Mouse (Mus musculus) MEL (cell line): ENCODE measurements around the gene Klk14. TPM values are rescaled to one million over a fixed set of nuclear protein-coding genes. Genes with fewer than 3 reads are reported as not detected.
A peak's percentile ranks its signal among the peaks of the same experiment; 100 is the strongest.
"Not testable (repeated sequence)": the region's sequence is repeated elsewhere in the genome, so short reads cannot be mapped to it uniquely, and the experiment has no call there.

Source experiments
- DNase-seq: peaks from one replicate; pipeline ENCODE4 v3.0.0; 2011; ENCODE audit warnings: low read depth, low spot score
- H3K27ac ChIP-seq: 2 replicates; pipeline ENCODE4 v1.5.1; 2012; ENCODE audit warnings: low read depth, mild to moderate bottlenecking, control low read depth, low read length, moderate library complexity; ENCODE audit not compliant: control insufficient read depth
- H3K27me3 ChIP-seq, 2 experiments: fragments of 150-350 bp in 1 of 2; sonication (generic) in 1 of 2; 2 replicates each; pipeline ENCODE4 v1.6.1; 2012; ENCODE audit warnings: low read length in 2 of 2, mild to moderate bottlenecking in 2 of 2, improper control_type of control experiment in 1 of 2, moderate library complexity in 1 of 2; ENCODE audit not compliant: insufficient read depth in 2 of 2, control insufficient read depth in 1 of 2
- H3K36me3 ChIP-seq, 2 experiments: 2 replicates each; pipeline ENCODE4 v1.6.1; 2012 to 2014; ENCODE audit warnings: low read length in 2 of 2, improper control_type of control experiment in 1 of 2, inconsistent platforms in 1 of 2, mild to moderate bottlenecking in 1 of 2; ENCODE audit not compliant: insufficient read depth in 2 of 2, control insufficient read depth in 1 of 2
- H3K4me1 ChIP-seq, 2 experiments: fragments of 150-350 bp in 1 of 2; sonication (generic) in 1 of 2; 2 replicates each; pipeline ENCODE4 v1.6.1; 2012; ENCODE audit warnings: low read length in 2 of 2, improper control_type of control experiment in 1 of 2, mild to moderate bottlenecking in 1 of 2; ENCODE audit not compliant: insufficient read depth in 2 of 2, control insufficient read depth in 1 of 2
- H3K4me3 ChIP-seq, 2 experiments: fragments of 150-350 bp in 1 of 2; sonication (generic) in 1 of 2; 2 replicates each; pipeline ENCODE4 v1.5.1; 2012; ENCODE audit warnings: low read depth in 2 of 2, low read length in 2 of 2, mild to moderate bottlenecking in 2 of 2, moderate library complexity in 2 of 2, control low read depth in 1 of 2, improper control_type of control experiment in 1 of 2; ENCODE audit not compliant: control insufficient read depth in 1 of 2, insufficient read depth in 1 of 2
- H3K79me2 ChIP-seq: 2 replicates; pipeline ENCODE4 v1.6.1; 2012; ENCODE audit warnings: mild to moderate bottlenecking, low read length, moderate library complexity; ENCODE audit not compliant: control insufficient read depth, poor library complexity, insufficient read depth
- H3K9ac ChIP-seq: 2 replicates; pipeline ENCODE4 v1.6.1; 2012; ENCODE audit warnings: low read depth, mild to moderate bottlenecking, control low read depth, low read length, moderate library complexity; ENCODE audit not compliant: control insufficient read depth, poor library complexity, severe bottlenecking
- H3K9me3 ChIP-seq: fragments of 150-350 bp; sonication (generic); replicated peaks from 2 replicates; pipeline ENCODE4 v1.6.1; 2012; ENCODE audit warnings: mild to moderate bottlenecking, low read length, improper control_type of control experiment, moderate library complexity; ENCODE audit not compliant: insufficient read depth
- CHD2 ChIP-seq: IDR thresholded peaks from 2 replicates; pipeline ENCODE4 v1.6.1; 2011; ENCODE audit warnings: low read length, improper control_type of control experiment
- CTCF ChIP-seq, 3 experiments: IDR thresholded peaks in 2 of 3; conservative IDR thresholded peaks in 1 of 3; 2 replicates each; pipeline ENCODE4 v1.5.1; 2011 to 2012; ENCODE audit warnings: low read length in 3 of 3, low read depth in 2 of 3, mild to moderate bottlenecking in 2 of 3, improper control_type of control experiment in 1 of 3, inconsistent platforms in 1 of 3, mixed read lengths in 1 of 3, moderate library complexity in 1 of 3; ENCODE audit not compliant: control insufficient read depth in 1 of 3, insufficient read depth in 1 of 3, poor library complexity in 1 of 3, severe bottlenecking in 1 of 3
- E2F4 ChIP-seq: IDR thresholded peaks from 2 replicates; pipeline ENCODE4 v1.6.1; 2011; ENCODE audit warnings: low read depth, low read length, improper control_type of control experiment, borderline replicate concordance
- EP300 ChIP-seq, 2 experiments: IDR thresholded peaks; 2 replicates each; pipeline ENCODE4 v1.6.1; 2011; ENCODE audit warnings: improper control_type of control experiment in 2 of 2, low read length in 2 of 2, low read depth in 1 of 2, mild to moderate bottlenecking in 1 of 2
- GABPA ChIP-seq: IDR thresholded peaks from 2 replicates; pipeline ENCODE4 v1.6.1; 2012; ENCODE audit warnings: low read depth, mild to moderate bottlenecking, inconsistent platforms, low read length, improper control_type of control experiment, moderate library complexity
- MAFK ChIP-seq: IDR thresholded peaks from 2 replicates; pipeline ENCODE4 v1.6.1; 2011; ENCODE audit warnings: low read depth, mild to moderate bottlenecking, low read length, improper control_type of control experiment, borderline replicate concordance
- MAZ ChIP-seq: IDR thresholded peaks from 2 replicates; pipeline ENCODE4 v1.6.1; 2012; ENCODE audit warnings: low read depth, mild to moderate bottlenecking, inconsistent platforms, low read length, improper control_type of control experiment
- MYB ChIP-seq: IDR thresholded peaks from 2 replicates; pipeline ENCODE4 v1.6.1; 2011; ENCODE audit warnings: mild to moderate bottlenecking, low read depth, low read length, improper control_type of control experiment
- NRF1 ChIP-seq: IDR thresholded peaks from 2 replicates; pipeline ENCODE4 v1.6.1; 2014; ENCODE audit warnings: low read depth, mild to moderate bottlenecking, inconsistent platforms, low read length, improper control_type of control experiment, moderate library complexity; ENCODE audit not compliant: poor library complexity, insufficient read depth, severe bottlenecking
- POLR2AphosphoS2 ChIP-seq: IDR thresholded peaks from 2 replicates; pipeline ENCODE4 v1.6.1; 2011; ENCODE audit warnings: low read length, improper control_type of control experiment
- RCOR1 ChIP-seq: IDR thresholded peaks from 2 replicates; pipeline ENCODE4 v1.6.1; 2012; ENCODE audit warnings: low read depth, mild to moderate bottlenecking, inconsistent platforms, low read length, improper control_type of control experiment
- SMC3 ChIP-seq: IDR thresholded peaks from 2 replicates; pipeline ENCODE4 v1.6.1; 2011; ENCODE audit warnings: low read depth, low read length, improper control_type of control experiment
- TAL1 ChIP-seq: IDR thresholded peaks from 2 replicates; pipeline ENCODE4 v1.6.1; 2012; ENCODE audit warnings: mild to moderate bottlenecking, inconsistent platforms, low read length, moderate library complexity, mixed read lengths
- TCF12 ChIP-seq: IDR thresholded peaks from 2 replicates; pipeline ENCODE4 v1.6.1; 2014; ENCODE audit warnings: low read depth, mild to moderate bottlenecking, inconsistent platforms, low read length, improper control_type of control experiment, moderate library complexity
- UBTF ChIP-seq: IDR thresholded peaks from 2 replicates; pipeline ENCODE4 v1.6.1; 2012; ENCODE audit warnings: low read depth, mild to moderate bottlenecking, inconsistent platforms, low read length, improper control_type of control experiment, moderate library complexity, borderline replicate concordance; ENCODE audit not compliant: insufficient read depth
- USF1 ChIP-seq: IDR thresholded peaks from 2 replicates; pipeline ENCODE4 v1.6.1; 2014; ENCODE audit warnings: low read depth, mild to moderate bottlenecking, inconsistent platforms, low read length, improper control_type of control experiment, moderate library complexity
- USF2 ChIP-seq, 2 experiments: IDR thresholded peaks; 2 replicates each; pipeline ENCODE4 v1.6.1; 2011 to 2012; ENCODE audit warnings: improper control_type of control experiment in 2 of 2, low read length in 2 of 2, borderline replicate concordance in 1 of 2, inconsistent platforms in 1 of 2, low read depth in 1 of 2, mild to moderate bottlenecking in 1 of 2; ENCODE audit not compliant: insufficient read depth in 1 of 2
- ZC3H11A ChIP-seq: IDR thresholded peaks from 2 replicates; pipeline ENCODE4 v1.6.1; 2012; ENCODE audit warnings: low read depth, mild to moderate bottlenecking, inconsistent platforms, low read length, improper control_type of control experiment
- ZMIZ1 ChIP-seq: IDR thresholded peaks from 2 replicates; pipeline ENCODE4 v1.6.1; 2012; ENCODE audit warnings: low read depth, mild to moderate bottlenecking, inconsistent platforms, low read length, improper control_type of control experiment, moderate library complexity
- ZNF384 ChIP-seq: IDR thresholded peaks from 2 replicates; pipeline ENCODE4 v1.6.1; 2012; ENCODE audit warnings: low read depth, mild to moderate bottlenecking, inconsistent platforms, low read length, improper control_type of control experiment
- polyA plus RNA-seq, 2 experiments: library from polyadenylated mRNA; stranded (reverse) in 1 of 2; unstranded in 1 of 2; fragments of >175 nt in 1 of 2; fragments of >200 nt in 1 of 2; gene quantifications; 2 replicates each; pipeline versions ENCODE4 v1.2.1 to v1.2.4; 2012; ENCODE audit warnings: low replicate concordance in 2 of 2, low read depth in 1 of 2; ENCODE audit not compliant: insufficient read length in 2 of 2, insufficient read depth in 1 of 2, missing spikeins in 1 of 2
- total RNA-seq: library from RNA; depleted of rRNA; stranded (reverse); fragments of 300-350 nt; gene quantifications from 2 replicates; pipeline ENCODE4 v1.2.3, GENCODE M21; 2012

Gene Klk14
- total and polyA plus RNA-seq, 3 experiments: 0.13 TPM; not detected in 2

GRCm38 (mm10) chr7:43682511-43682910, 7.7 kb upstream of the Klk14 start:
- not testable (repeated sequence) for H3K36me3 ChIP-seq, H3K9ac ChIP-seq, H3K4me3 ChIP-seq, H3K4me1 ChIP-seq, H3K27ac ChIP-seq, H3K9me3 ChIP-seq, H3K79me2 ChIP-seq, H3K27me3 ChIP-seq
- TF ChIP-seq CTCF (IDR thresholded peaks at IDR 0.05 in 2 of 3, conservative IDR thresholded peaks at IDR 0.05 in 1 of 3; ENCODE audit: control insufficient read depth in 1 of 3, insufficient read depth in 1 of 3, low read depth in 2 of 3, low read length in 3 of 3, poor library complexity in 1 of 3, severe bottlenecking in 1 of 3): peak in 2 of 3 experiments; percentile 5 to 17; a peak in 2 of 6 replicates
- DNase-seq: peak; percentile 6

- Histone ChIP-seq H3K27me3 (no peaks in the 10 kb centered on the region), H3K9ac (no peak overlapping the region), H3K4me3 (no peak overlapping the region), H3K36me3 (no peaks in the 10 kb centered on the region), H3K9me3 (no peaks in the 10 kb centered on the region), H3K27ac (no peak overlapping the region), H3K79me2 (no peaks in the 10 kb centered on the region), H3K4me1 (no peaks in the 10 kb centered on the region)
- DNase-seq: no peak
- TF ChIP-seq ZC3H11A: no peak
- no peak for TF ChIP-seq ZNF384
- TF ChIP-seq MAZ: no peak
- no peak for TF ChIP-seq SMC3
- no peak for TF ChIP-seq TCF12
- no peak for TF ChIP-seq MAFK
- TF ChIP-seq RCOR1: no peak
- no peak for TF ChIP-seq E2F4
- TF ChIP-seq TAL1: no peak
- no peak for TF ChIP-seq CHD2
- TF ChIP-seq MYB: no peak
- TF ChIP-seq EP300 (IDR thresholded peaks at IDR 0.05; ENCODE audit: low read depth in 1 of 2, low read length in 2 of 2): no peak
- TF ChIP-seq UBTF: no peak
- TF ChIP-seq GABPA: no peak
- no peak for TF ChIP-seq USF2 (IDR thresholded peaks at IDR 0.05; ENCODE audit: borderline replicate concordance in 1 of 2, insufficient read depth in 1 of 2, low read depth in 1 of 2, low read length in 2 of 2)
- no peak for TF ChIP-seq NRF1
- TF ChIP-seq POLR2AphosphoS2: no peak
- TF ChIP-seq USF1: no peak
- TF ChIP-seq ZMIZ1: no peak
Observed at GRCm38 (mm10) chr7:43685088-43685487, 5.1 kb upstream of the Klk14 start.
